Mouse (Mus musculus) lung, postnatal 36 days (tissue): Measurements from ENCODE around the gene Sorbs2.
A peak's percentile ranks its signal among the peaks of the same experiment; 100 is the strongest.
"Not testable (repeated sequence)": the region's sequence is repeated elsewhere in the genome, so short reads cannot be mapped to it uniquely, and the experiment has no call there.

Experiments used
- DNase-seq: peaks from one replicate; pipeline ENCODE4 v3.0.0; 2022; ENCODE audit warnings: mixed read lengths

Gene Sorbs2

DNA sequence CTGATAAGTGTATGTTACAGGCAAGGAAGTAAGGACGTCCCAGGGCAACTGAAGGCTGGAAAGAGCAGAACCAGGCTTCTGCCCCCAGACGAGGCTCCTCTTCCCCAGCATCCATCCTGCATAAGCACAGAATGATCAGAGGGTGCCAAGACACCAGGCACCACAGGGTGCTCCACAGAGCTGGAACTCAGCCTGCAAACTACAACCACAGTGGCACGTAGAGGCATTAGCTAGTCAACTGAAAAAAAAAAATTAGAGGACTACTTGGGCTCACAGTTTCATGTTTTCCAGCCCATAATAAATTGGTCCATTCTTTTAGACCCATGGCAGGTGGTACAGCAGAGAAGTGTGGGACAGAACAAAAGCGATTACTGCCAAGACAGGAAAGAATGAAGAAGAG, 338.3 kb downstream of the Sorbs2 start:
- no peak for DNase-seq

DNA sequence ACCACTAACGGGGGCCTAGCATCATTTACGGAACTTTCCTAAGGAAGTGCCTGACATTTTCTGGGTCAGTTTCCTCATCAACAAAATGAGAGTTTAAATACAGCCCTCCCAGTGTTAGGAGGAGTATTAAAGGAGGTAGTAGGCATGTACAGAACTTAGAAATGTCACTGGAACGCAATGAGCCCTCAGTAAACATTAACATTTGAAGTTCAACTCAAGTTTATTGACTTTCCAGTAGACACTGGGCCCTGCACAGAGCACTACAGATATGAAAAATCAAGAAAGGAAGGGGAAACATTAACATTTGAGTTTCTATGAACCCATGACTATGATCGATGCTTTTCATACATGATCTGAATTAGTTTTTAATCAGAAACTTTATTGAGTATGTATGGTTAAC, 347.5 kb downstream of the Sorbs2 start:
- peak; percentile 35 for DNase-seq

DNA sequence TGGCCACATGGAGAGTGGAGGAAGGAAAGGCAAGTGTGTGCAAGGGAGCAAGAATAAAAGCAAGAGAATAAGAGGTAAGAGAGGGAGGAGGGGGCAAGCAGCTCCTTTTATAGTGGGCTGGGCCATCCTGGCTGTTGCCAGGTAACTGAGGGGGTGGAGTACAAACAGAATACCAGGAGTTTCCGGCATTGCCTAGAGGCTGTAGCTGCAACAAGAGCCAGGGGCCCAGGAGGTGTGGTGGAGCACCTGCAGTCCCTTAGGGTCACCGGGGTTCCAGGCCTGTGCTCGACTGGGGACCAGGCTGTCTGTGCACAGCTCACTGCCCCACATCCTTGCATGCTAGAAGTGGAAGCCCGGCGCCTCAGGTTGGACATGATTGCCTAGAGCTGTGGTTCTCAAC, 350.1 kb downstream of the Sorbs2 start:
- DNase-seq = peak; percentile 38

DNA sequence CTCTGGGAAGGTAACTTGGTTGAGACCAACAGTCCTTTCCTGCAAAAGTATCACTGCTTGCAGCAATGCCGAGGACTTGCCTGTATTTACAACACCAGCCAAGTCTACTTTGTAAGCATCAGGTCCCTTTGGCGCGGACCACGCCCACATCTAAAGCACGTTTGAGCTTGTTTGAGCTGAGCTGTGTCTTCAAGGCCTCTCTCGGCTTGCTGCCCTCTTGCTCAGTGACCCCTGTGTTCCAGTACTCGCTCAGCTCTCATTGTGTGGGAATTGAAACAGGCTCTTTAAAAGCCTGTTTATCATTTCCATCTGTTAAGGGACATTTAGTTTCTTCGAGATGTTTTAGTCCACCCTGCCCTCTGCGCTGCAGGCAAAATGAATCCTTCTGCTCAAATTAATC, 350.8 kb downstream of the Sorbs2 start:
- DNase-seq = peak; percentile 26

DNA sequence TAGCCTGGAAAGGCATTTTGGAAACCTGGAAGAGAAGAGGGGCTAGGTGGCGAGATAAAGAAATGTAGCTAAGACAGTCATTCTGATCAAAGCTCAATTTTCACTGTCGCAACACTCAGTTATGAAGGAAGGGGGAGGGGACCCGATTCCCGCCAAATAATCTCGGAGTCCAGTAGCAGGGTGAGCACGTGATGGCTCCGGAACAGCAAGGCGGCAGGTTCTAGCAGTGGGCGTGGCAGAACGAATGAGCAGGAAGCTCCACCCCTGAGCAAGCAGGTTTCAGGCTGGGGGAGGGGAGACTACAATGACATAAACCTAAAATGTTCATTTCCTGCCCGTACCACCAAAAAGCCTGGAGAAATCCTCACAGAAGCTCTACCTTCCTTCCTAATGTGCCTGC, 364.0 kb downstream of the Sorbs2 start:
- DNase-seq = not testable (repeated sequence)

DNA sequence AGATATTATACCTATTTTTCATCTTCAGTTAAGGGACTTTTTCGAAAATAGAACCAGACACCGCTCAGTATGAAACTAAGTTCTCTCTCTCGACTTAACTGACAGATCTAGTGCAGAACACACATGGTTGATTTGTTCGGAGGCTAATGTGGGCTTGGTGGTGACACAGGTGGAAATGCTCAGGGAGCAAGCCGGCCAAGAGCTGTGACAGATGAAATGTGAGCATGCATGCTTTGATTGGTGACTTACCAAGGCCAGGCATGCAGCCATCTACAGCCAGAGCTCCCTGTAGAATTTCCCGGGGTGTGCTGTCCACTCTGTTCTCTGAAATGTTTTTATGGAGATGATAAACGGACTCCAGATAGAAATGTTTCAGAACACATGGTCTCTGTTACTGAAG, 364.5 kb downstream of the Sorbs2 start:
- no peak for DNase-seq

DNA sequence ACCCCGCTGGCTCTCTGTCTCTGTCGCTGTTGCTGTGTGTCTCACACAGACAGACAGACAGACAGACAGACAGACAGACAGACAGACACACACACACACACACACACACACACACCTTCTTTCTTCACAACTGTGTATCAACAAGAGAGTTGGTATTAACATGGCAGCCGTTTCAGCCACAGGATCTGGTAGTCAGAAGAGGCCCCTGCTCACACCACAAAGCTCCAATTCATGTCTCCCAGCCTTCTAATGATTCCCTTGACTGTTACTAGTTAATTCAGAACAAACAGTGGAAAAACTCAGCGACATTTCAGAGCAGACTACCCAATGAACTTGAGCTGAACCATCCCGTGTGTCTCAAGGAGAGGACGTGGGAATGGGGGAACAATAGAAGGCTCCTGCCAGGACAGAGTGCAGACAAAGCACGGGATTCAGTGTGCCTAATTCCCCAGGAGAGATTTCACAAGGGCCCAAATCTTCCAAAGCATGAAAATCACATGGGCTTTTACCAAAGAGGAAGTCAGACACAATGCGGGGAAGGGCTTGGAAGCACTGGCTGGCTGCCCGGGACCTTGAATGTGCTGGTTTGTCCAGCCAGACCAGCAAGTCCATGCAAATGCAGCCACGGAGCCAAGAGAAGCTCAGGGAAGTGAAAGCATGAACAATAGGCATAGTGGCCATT, 367.5 kb downstream of the Sorbs2 start:
- DNase-seq = peak; percentile 97

DNA sequence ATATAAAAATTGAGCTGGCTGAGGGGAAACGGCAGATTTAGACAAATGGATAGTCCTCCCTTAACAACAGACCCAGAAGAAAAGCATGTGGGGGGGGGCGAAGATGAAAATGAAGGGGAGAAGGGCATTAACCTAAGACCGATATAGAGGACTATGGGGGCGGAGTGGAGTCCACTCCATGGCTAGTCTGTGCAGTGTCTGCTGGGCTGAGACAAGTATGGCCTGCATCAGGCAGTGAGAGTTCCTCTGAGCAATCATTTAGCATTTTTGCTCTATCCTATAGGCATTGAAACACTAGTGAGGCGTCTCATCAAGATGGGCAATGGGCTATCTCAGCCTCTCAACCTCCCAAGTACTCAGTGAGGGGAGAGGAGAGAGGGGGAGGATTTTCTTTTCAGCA, 368.8 kb downstream of the Sorbs2 start:
- DNase-seq = no peak
